Mouse (Mus musculus) embryonic facial prominence, embryonic 15.5 days (tissue): Measurements from ENCODE around the gene Lrch3. TPM values are rescaled to one million over a fixed set of nuclear protein-coding genes. Genes with fewer than 3 reads are reported as not detected.
"Not testable (repeated sequence)": the region's sequence is repeated elsewhere in the genome, so short reads cannot be mapped to it uniquely, and the experiment has no call there.

Experiments
- ATAC-seq: fragments of 200-750 bp; cut with Nextera tagmentation; 2 replicates; pipeline ENCODE4 v1.8.0; 2017; ENCODE audit warnings: low read depth, moderate TSS enrichment; ENCODE audit not compliant: insufficient number of reproducible peaks, low FRiP score, low TSS enrichment
- H3K27ac ChIP-seq: fragments of 300-500 bp; sonication (generic); replicated peaks from 2 replicates; pipeline ENCODE4 v1.5.1; 2015; ENCODE audit warnings: mild to moderate bottlenecking, inconsistent platforms
- H3K27me3 ChIP-seq: fragments of 300-500 bp; sonication (generic); 2 replicates; pipeline ENCODE4 v1.6.1; 2015; ENCODE audit warnings: inconsistent platforms
- H3K36me3 ChIP-seq: fragments of 300-500 bp; sonication (generic); 2 replicates; pipeline ENCODE4 v1.6.1; 2015; ENCODE audit warnings: mild to moderate bottlenecking, inconsistent platforms
- H3K4me1 ChIP-seq: fragments of 300-500 bp; sonication (generic); 2 replicates; pipeline ENCODE4 v1.6.1; 2015; ENCODE audit warnings: inconsistent platforms
- H3K4me2 ChIP-seq: fragments of 300-500 bp; sonication (generic); replicated peaks from 2 replicates; pipeline ENCODE4 v1.6.1; 2015; ENCODE audit warnings: mild to moderate bottlenecking, inconsistent platforms
- H3K4me3 ChIP-seq: fragments of 300-500 bp; sonication (generic); replicated peaks from 2 replicates; pipeline ENCODE4 v1.5.1; 2015; ENCODE audit warnings: mild to moderate bottlenecking, inconsistent platforms
- H3K9ac ChIP-seq: fragments of 300-500 bp; sonication (generic); 2 replicates; pipeline ENCODE4 v1.6.1; 2015; ENCODE audit warnings: inconsistent platforms
- H3K9me3 ChIP-seq: fragments of 300-500 bp; sonication (generic); replicated peaks from 2 replicates; pipeline ENCODE4 v1.6.1; 2016; ENCODE audit warnings: inconsistent platforms
- WGBS: fragments of 180-500 bp; shearing (Covaris S2); methylation state at CpG from one replicate; pipeline ENCODE4 v1.1.7; 2015; 5-methylcytosine and 5-hydroxymethylcytosine counted together
- polyA plus RNA-seq: library from polyadenylated mRNA; unstranded; fragments of >200 nt; fragmentation: Nextera tagmentation; extraction: Ambion mirVana; gene quantifications from 2 replicates; pipeline ENCODE4 v1.2.1, GENCODE M21; 2015

The Lrch3 gene
- polyA plus RNA-seq, 1 experiment from 2014 or later: 20.5 TPM

DNA sequence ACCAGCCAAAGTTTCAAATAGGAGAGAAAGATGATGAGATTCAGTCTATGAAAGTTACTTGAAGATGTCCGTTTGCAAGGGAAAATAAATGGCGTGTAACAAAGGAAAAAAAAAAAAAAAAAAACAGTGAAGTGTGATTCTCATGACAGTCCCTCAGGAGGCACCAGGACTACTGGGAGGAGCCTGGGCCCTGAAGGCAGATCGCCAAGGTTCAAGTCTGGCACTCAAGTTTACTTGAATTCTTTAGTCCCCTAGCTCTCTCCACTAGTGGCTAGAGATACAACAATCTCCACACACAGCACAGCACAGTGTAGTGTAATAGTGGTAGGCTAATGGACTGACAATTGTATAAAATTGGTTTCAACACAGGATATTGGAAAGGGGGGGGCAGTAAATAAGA is 107.5 kb downstream of the Lrch3 start:
- Histone ChIP-seq H3K36me3 (no peaks in the 10 kb centered on the region), H3K27me3 (no peaks in the 10 kb centered on the region), H3K4me1 (no peaks in the 10 kb centered on the region), H3K9ac (no peak overlapping the region), H3K9me3 (no peaks in the 10 kb centered on the region), H3K4me3 (no peak overlapping the region), H3K27ac (no peak overlapping the region), H3K4me2 (no peak overlapping the region)
- WGBS: 73% methylated on average over 3 of the region's 3 CpGs
- no peak for ATAC-seq

DNA sequence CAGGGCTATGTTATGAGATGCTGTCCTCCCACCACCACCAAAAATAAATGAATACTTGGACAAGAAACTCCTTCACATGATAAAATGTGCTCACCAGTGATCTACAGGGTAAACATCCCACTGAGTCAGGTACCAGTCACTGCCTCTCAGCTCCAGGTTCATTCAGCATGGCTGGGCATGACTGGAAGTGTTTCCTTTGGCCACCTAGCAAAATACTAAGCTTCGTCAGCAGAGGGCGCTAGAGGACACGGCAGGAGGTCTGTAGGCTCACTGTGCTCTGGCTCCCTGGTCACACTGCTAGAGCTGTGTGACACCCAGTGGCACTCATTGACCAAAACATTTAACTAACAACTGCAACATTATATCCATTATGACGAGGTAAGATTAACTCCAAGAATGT is 109.8 kb downstream of the Lrch3 start:
- no peak overlapping the region for H3K9ac ChIP-seq
- ATAC-seq: no peak
- no peaks in the 10 kb centered on the region for H3K36me3 ChIP-seq
- H3K9me3 ChIP-seq: no peaks in the 10 kb centered on the region
- no peaks in the 10 kb centered on the region for H3K4me1 ChIP-seq
- 5% methylated on average over 4 of the region's 4 CpGs for WGBS
- no peaks in the 10 kb centered on the region for H3K27me3 ChIP-seq
- H3K27ac ChIP-seq: no peak overlapping the region
- H3K4me2 ChIP-seq: no peak overlapping the region
- no peak overlapping the region for H3K4me3 ChIP-seq

DNA sequence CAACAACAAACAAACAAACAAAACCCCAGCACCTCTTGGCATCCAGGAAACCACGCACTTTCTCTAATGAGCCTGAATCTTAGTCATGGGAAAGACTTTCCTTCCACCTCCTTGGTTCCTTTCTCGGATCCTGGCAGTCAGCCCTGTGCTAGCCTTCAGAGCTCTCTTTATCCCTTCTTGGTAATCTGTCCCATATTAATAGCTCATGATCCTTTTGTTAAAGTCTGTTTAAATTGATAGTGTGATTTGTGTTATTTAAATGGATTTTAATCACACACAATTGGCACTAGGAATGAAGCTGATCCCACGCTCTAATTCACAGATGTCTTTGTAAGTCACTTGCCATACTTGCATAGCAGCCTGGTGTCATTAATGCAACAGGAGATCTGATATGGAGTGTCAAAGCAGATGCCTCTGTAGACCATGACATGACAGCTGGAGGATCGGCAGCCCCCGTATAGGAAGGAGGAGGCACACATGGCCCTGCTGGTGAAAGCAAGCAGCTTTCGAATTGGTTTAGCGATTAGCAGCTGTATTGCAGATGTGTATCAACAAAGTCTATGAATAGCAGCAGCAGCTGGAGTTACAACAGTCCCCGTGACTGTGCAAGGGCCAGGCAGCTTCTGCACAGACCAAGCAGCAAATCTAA is 110.7 kb downstream of the Lrch3 start:
- H3K36me3 ChIP-seq: no peaks in the 10 kb centered on the region
- no peak overlapping the region for H3K27ac ChIP-seq
- no peak overlapping the region for H3K4me3 ChIP-seq
- no peaks in the 10 kb centered on the region for H3K9me3 ChIP-seq
- no peak overlapping the region for H3K4me2 ChIP-seq
- WGBS: 44% methylated on average over 8 of the region's 8 CpGs
- H3K9ac ChIP-seq: no peak overlapping the region
- H3K4me1 ChIP-seq: no peaks in the 10 kb centered on the region
- ATAC-seq: no peak; the same call in 1 of the 2 replicates
- H3K27me3 ChIP-seq: no peaks in the 10 kb centered on the region

DNA sequence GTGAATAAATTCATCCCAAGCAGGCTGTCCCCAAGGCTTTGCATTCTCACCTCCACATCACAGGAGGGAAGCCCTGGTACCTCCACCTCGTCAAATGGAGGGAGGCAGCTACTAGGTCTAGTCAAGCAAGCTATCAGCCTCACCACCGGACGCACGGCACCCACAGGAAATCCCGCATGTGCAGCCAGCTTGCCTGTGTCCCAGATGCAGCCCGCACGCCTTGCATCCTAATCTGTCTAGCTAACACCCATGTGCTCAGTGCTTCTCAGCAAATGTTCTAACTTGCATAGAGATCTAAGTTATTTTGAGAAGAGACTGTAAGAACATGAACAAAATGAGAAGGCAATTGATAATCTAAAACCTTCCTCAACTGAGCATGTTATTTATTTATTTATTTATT is 112.5 kb downstream of the Lrch3 start:
- Histone ChIP-seq H3K4me3 (no peak overlapping the region), H3K27me3 (no peaks in the 10 kb centered on the region), H3K9me3 (no peaks in the 10 kb centered on the region), H3K9ac (no peak overlapping the region), H3K27ac (no peak overlapping the region), H3K4me2 (no peak overlapping the region), H3K36me3 (no peaks in the 10 kb centered on the region), H3K4me1 (no peaks in the 10 kb centered on the region)
- 69% methylated on average over 7 of the region's 7 CpGs for WGBS
- ATAC-seq: no peak

DNA sequence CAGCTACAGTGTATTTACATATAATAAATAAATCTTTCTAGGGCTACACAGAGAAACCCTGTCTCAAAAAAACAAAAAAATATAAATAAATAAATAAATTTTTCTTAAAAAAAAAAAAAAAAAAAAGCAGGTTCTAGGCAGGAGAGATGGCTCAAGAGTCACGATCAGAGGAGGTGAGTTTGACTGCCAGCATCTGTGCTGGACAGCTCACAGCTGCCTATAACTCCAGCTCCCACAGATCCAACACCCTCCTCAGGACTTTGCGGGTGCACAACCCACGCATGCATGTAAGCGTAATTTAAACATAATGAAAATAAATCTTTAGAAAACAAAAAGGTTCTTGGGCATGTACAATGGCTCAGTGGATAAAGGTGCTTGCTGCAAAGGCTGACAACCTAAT is 122.1 kb downstream of the Lrch3 start:
- H3K9ac ChIP-seq: no peak overlapping the region
- no peak overlapping the region for H3K27ac ChIP-seq
- ATAC-seq: no peak
- no peaks in the 10 kb centered on the region for H3K27me3 ChIP-seq
- H3K4me3 ChIP-seq: no peak overlapping the region
- no peaks in the 10 kb centered on the region for H3K4me1 ChIP-seq
- no peaks in the 10 kb centered on the region for H3K9me3 ChIP-seq
- H3K4me2 ChIP-seq: no peak overlapping the region
- 65% methylated on average over 4 of the region's 4 CpGs for WGBS
- H3K36me3 ChIP-seq: no peaks in the 10 kb centered on the region

DNA sequence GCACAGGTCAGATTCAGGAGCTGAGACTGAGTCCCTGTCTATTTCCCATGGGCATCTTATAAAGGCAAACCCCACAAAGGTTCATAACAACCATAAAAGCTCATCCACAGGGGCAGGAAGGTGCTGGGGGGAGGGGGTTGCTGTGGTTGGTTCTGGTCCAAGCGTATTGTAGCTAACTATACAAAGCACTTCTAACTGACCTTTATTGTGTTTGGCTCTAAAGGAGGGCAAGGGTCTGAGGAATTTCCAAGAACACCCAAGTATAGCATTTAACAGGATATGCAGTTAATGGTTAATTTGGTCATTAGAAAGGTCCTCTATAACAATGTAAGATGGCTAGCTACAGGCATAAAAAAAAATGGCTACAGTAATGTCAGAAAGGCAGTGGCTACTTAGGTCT is 128.8 kb downstream of the Lrch3 start:
- Histone ChIP-seq H3K9me3 (no peaks in the 10 kb centered on the region), H3K36me3 (no peaks in the 10 kb centered on the region), H3K4me1 (no peaks in the 10 kb centered on the region), H3K4me2 (no peak overlapping the region), H3K27me3 (no peaks in the 10 kb centered on the region), H3K9ac (no peak overlapping the region), H3K4me3 (no peak overlapping the region), H3K27ac (no peak overlapping the region)
- ATAC-seq: no peak
- WGBS: 88% methylated on average over 1 of the region's 1 CpGs

DNA sequence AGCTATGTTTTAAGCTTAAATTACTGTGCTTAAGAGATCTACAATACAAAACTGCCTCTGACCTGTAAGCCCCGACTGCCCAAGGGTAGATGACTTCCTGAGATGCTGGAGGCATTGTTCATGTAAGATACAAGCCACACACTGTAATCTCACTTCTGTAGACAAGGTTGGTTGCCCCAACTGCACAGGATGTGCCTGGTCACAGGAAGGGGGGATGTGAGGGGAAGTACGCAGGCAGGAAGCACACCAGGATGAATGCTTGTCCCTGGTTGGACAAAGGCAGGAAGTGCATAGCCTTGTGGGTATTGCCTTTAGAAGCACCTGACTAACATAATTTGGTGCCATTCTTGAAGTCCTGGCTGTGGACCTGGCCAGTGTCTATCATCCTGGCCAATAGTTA is 129.4 kb downstream of the Lrch3 start:
- H3K4me2 ChIP-seq: no peak overlapping the region
- H3K4me3 ChIP-seq: no peak overlapping the region
- H3K36me3 ChIP-seq: no peaks in the 10 kb centered on the region
- 68% methylated on average over 2 of the region's 2 CpGs for WGBS
- no peaks in the 10 kb centered on the region for H3K9me3 ChIP-seq
- H3K9ac ChIP-seq: no peak overlapping the region
- H3K27me3 ChIP-seq: no peaks in the 10 kb centered on the region
- no peak for ATAC-seq
- H3K27ac ChIP-seq: no peak overlapping the region
- H3K4me1 ChIP-seq: no peaks in the 10 kb centered on the region

DNA sequence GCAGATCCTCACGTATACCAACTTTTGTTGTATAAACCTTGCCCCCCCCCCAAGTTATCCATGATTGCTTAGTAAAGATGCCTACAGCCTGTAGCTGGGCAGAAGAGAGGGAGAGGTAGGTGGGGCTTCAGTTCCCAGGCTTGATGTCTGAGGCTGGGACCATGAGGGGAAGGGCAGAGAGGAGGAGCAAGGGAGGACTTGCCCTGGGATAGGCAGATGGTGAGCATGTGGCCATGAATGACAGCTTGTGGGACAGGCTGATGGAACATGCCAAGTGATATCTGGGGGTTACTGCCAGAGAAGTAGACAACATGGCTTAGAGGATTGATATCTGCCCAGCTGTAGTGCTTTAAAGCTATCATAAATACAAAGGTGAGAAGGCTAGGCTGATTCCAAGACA is 134.1 kb downstream of the Lrch3 start:
- no peaks in the 10 kb centered on the region for H3K36me3 ChIP-seq
- WGBS: 89% methylated on average over 1 of the region's 1 CpGs
- H3K4me1 ChIP-seq: no peaks in the 10 kb centered on the region

DNA sequence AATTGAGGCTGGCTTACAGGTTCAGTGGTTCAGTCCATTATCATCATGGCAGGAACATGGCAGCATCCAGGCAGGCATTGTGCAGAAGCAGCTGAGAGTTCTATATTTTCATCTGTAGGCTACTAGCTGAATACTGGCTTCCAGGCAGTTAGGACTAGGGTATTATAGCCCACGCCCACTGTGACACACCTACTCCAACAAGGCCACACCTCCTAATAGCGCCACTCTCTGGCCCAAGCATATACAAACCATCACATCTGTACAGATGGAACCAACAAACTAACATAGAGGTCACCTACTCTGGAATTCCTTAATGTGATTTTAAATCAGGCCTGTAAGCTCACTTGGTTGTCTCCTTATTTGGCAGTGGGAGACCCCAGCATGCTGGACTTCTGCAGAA is 134.8 kb downstream of the Lrch3 start:
- H3K36me3 ChIP-seq: no peaks in the 10 kb centered on the region
- H3K27me3 ChIP-seq: no peaks in the 10 kb centered on the region
- H3K27ac ChIP-seq: no peak overlapping the region
- no peak overlapping the region for H3K9ac ChIP-seq
- no peak overlapping the region for H3K4me3 ChIP-seq
- no peaks in the 10 kb centered on the region for H3K9me3 ChIP-seq
- WGBS: 72% methylated on average over 2 of the region's 2 CpGs
- no peak overlapping the region for H3K4me2 ChIP-seq
- no peaks in the 10 kb centered on the region for H3K4me1 ChIP-seq
- ATAC-seq: no peak

More for the DNA sequence above, 134.1 kb downstream of the Lrch3 start:
- H3K27me3 ChIP-seq: no peaks in the 10 kb centered on the region
- no peak overlapping the region for H3K27ac ChIP-seq
- no peak overlapping the region for H3K4me3 ChIP-seq
- H3K4me2 ChIP-seq: no peak overlapping the region
- H3K9ac ChIP-seq: no peak overlapping the region
- no peaks in the 10 kb centered on the region for H3K9me3 ChIP-seq
- ATAC-seq: no peak

DNA sequence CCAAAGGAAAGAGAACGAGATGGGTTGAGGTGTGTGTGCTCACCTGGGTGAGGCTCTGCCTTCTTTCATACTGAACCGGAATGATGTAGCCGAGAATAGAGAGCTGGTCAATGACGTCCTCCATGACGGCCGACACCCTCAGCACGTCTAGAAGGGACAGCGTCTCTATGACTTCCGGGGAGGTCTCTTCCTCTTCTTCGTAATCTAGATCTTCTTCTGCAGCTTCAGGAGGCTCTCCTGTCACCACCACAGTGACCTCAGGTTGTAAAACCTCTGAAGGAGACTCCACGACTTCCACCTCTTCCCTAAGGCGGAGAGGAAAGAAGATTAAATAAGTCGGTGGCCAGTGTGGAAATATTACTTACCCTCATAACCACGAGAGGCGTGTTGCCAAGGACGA is 135.9 kb downstream of the Lrch3 start:
- Histone ChIP-seq H3K4me3 (no peak overlapping the region), H3K9me3 (no peaks in the 10 kb centered on the region), H3K36me3 (no peaks in the 10 kb centered on the region), H3K4me1 (no peaks in the 10 kb centered on the region), H3K4me2 (no peak overlapping the region), H3K9ac (no peak overlapping the region), H3K27ac (no peak overlapping the region), H3K27me3 (no peaks in the 10 kb centered on the region)
- WGBS: 89% methylated on average over 16 of the region's 16 CpGs
- ATAC-seq: no peak

DNA sequence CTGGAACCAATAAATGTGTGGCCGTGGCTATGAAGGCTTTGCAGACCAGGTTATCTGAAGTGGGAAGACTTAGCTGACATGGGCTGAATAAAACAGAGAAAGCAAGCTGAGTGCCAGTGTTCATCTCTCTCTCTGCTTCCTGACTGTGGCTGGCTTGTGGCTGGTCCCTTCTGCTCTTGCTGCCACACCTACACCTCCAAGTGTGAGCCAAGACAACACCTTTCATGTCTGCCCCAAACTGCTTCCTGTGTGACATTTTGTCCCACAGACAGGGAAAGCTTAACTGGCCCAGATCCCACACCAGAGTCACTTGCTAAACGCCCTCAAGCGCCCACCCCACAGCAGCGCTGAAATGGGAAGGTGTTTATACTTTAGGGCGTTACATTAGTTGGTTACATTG is 139.2 kb downstream of the Lrch3 start:
- Histone ChIP-seq H3K27me3 (no peaks in the 10 kb centered on the region), H3K4me2 (no peak overlapping the region), H3K9ac (no peak overlapping the region), H3K9me3 (no peaks in the 10 kb centered on the region), H3K27ac (no peak overlapping the region), H3K4me1 (peaks cover 8% of the 10 kb centered on the region), H3K36me3 (peaks cover 4% of the 10 kb centered on the region), H3K4me3 (no peak overlapping the region)
- 64% methylated on average over 5 of the region's 5 CpGs for WGBS
- ATAC-seq: no peak

DNA sequence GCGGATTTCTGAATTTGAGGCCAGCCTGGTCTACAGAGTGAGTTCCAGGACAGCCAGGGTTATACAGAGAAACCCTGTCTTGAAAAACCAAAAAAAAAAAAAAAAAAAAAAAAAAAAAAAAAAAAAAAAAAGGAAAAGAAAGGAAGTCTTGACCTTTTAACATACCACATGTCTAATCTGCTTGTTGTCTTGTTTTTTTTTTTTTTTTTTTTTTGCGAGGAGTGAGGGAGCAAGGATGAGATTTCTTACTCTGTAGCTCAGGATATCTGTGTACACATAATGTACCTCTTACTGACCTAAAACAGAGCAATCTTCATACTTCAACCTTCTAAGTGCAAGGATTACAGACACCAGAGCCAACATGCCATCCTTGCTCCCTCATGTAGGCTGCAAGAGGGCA is 141.0 kb downstream of the Lrch3 start:
- peaks cover 20% of the 10 kb centered on the region for H3K36me3 ChIP-seq
- 81% methylated on average over 2 of the region's 2 CpGs for WGBS
- H3K9me3 ChIP-seq, H3K4me2 ChIP-seq, H3K9ac ChIP-seq, H3K27ac ChIP-seq, H3K27me3 ChIP-seq, ATAC-seq, H3K4me3 ChIP-seq: not testable (repeated sequence)
- peaks cover 12% of the 10 kb centered on the region for H3K4me1 ChIP-seq
